Mouse (Mus musculus) intestine, embryonic 15.5 days (tissue): ENCODE measurements around the gene Tent4a. TPM values are rescaled to one million over a fixed set of nuclear protein-coding genes. Genes with fewer than 3 reads are reported as not detected.
A peak's percentile ranks its signal among the peaks of the same experiment; 100 is the strongest.

Source experiments
- ATAC-seq: fragments of 200-750 bp; cut with Nextera tagmentation; 2 replicates; pipeline ENCODE4 v1.8.0; 2017; ENCODE audit warnings: moderate TSS enrichment, moderate library complexity
- H3K27ac ChIP-seq: fragments of 300-500 bp; sonication (generic); 2 replicates; pipeline ENCODE4 v1.5.1; 2015; ENCODE audit warnings: mild to moderate bottlenecking, inconsistent platforms
- H3K27me3 ChIP-seq: fragments of 300-500 bp; sonication (generic); replicated peaks from 2 replicates; pipeline ENCODE4 v1.6.1; 2015; ENCODE audit warnings: inconsistent platforms
- H3K36me3 ChIP-seq: fragments of 300-500 bp; sonication (generic); 2 replicates; pipeline ENCODE4 v1.6.1; 2015; ENCODE audit warnings: inconsistent platforms
- H3K4me1 ChIP-seq: fragments of 300-500 bp; sonication (generic); replicated peaks from 2 replicates; pipeline ENCODE4 v1.6.1; 2015; ENCODE audit warnings: inconsistent platforms
- H3K4me2 ChIP-seq: fragments of 300-500 bp; sonication (generic); replicated peaks from 2 replicates; pipeline ENCODE4 v1.6.1; 2015; ENCODE audit warnings: mild to moderate bottlenecking, inconsistent platforms
- H3K4me3 ChIP-seq: fragments of 300-500 bp; sonication (generic); replicated peaks from 2 replicates; pipeline ENCODE4 v1.5.1; 2015; ENCODE audit warnings: inconsistent platforms
- H3K9ac ChIP-seq: fragments of 300-500 bp; sonication (generic); 2 replicates; pipeline ENCODE4 v1.6.1; 2015; ENCODE audit warnings: inconsistent platforms
- H3K9me3 ChIP-seq: fragments of 300-500 bp; sonication (generic); 2 replicates; pipeline ENCODE4 v1.6.1; 2016; ENCODE audit warnings: inconsistent platforms
- WGBS: fragments of 180-500 bp; shearing (Covaris S2); methylation state at CpG from one replicate; pipeline ENCODE4 v1.1.7; 2015; 5-methylcytosine and 5-hydroxymethylcytosine counted together
- polyA plus RNA-seq: library from polyadenylated mRNA; unstranded; fragments of >200 nt; fragmentation: Nextera tagmentation; extraction: Ambion mirVana; gene quantifications from 2 replicates; pipeline ENCODE4 v1.2.1, GENCODE M21; 2015

Gene Tent4a
- polyA plus RNA-seq, 1 experiment from 2014 or later = 4.0 TPM

GRCm38 (mm10) chr13:69530951-69531350 lies 3.5 kb downstream of the Tent4a start:
- Histone ChIP-seq H3K36me3 (0 out of 2 replicates have a peak, but pooled peaks cover 5% of the 10 kb centered on the region), H3K9ac (peak overlapping the region; percentile 28; the same call in 1 of the 2 replicates), H3K27ac (no peak overlapping the region), H3K4me1 (peaks cover 50% of the 10 kb centered on the region), H3K4me2 (peak overlapping the region; percentile 83), H3K27me3 (no peaks in the 10 kb centered on the region), H3K9me3 (no peaks in the 10 kb centered on the region), H3K4me3 (0 out of 2 replicates have a peak overlapping the region, but pooled peaks have one; percentile 75)
- no peak for ATAC-seq
- 72% methylated on average over 6 of the region's 6 CpGs for WGBS

DNA sequence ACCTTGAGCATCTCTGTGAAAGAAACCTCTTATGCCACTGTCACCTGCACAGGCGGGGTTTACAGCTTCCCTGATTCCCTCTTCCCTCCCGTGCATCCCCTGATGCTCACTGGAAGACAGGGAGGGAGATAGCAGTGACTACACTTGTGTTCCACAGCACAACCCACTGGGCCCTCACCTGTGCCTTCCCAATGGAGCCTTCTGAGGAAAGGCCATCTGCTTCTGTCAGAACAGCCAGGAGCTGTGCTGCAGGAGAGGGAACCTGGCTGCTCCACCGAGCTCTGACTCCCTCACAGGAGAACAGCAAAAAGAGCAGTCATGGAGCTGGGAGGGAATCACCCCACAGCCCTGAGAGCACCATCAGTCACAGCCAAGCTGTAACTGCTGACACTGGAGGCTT lies 4.3 kb downstream of the Tent4a start:
- no peak overlapping the region for H3K9ac ChIP-seq
- H3K36me3 ChIP-seq = 0 out of 2 replicates have a peak, but pooled peaks cover 5% of the 10 kb centered on the region
- no peak overlapping the region for H3K4me2 ChIP-seq
- no peaks in the 10 kb centered on the region for H3K27me3 ChIP-seq
- H3K4me1 ChIP-seq = peaks cover 51% of the 10 kb centered on the region
- 73% methylated on average over 3 of the region's 3 CpGs for WGBS
- ATAC-seq = no peak
- H3K9me3 ChIP-seq = no peaks in the 10 kb centered on the region
- H3K27ac ChIP-seq = no peak overlapping the region
- H3K4me3 ChIP-seq = no peak overlapping the region

DNA sequence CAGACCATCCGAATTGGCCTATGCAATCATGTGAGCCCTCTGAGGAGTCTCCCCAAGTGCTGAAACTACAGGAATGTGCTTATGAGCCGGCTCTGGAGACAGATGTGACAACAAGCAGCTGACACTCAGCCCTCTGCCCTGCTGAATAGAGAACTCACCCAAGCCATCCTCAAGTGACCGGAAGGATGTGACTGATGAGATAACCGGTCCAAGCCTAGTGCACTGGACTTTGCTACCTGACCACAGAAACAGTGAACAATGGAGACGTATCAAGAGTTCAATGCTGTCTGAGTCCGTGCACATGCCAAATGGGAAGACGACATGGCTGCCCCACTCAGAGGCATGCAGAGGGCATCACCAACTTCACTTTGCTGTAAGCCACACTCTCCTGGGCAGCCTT lies 5.9 kb downstream of the Tent4a start:
- Histone ChIP-seq H3K27ac (no peak overlapping the region), H3K4me3 (no peak overlapping the region), H3K9ac (no peak overlapping the region), H3K36me3 (0 out of 2 replicates have a peak, but pooled peaks cover 5% of the 10 kb centered on the region), H3K27me3 (no peaks in the 10 kb centered on the region), H3K4me2 (no peak overlapping the region), H3K4me1 (peaks cover 64% of the 10 kb centered on the region), H3K9me3 (no peaks in the 10 kb centered on the region)
- WGBS = 77% methylated on average over 7 of the region's 7 CpGs
- no peak for ATAC-seq

DNA sequence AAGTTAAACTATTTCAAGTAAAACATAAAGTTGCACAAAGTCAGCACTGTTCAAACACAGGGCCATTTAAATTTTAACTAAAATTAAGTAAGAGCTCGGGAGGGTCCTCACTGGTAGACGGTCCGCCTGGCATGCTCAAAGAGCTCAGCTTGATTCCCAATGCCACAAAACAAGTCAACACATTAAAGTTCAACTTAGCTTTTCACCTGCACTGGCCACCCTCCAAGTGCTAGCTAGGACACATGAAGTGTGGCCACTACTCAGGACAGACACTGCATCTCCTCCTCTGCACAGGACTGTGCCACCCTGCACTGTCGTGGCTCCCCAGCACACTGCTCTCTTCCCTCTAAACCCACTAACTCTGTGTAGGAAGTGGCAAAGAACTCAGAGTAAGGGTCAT lies 8.6 kb downstream of the Tent4a start:
- H3K9ac ChIP-seq = no peak overlapping the region
- no peak overlapping the region for H3K4me3 ChIP-seq
- no peaks in the 10 kb centered on the region for H3K27me3 ChIP-seq
- no peak overlapping the region for H3K27ac ChIP-seq
- WGBS = 61% methylated on average over 4 of the region's 4 CpGs
- peaks cover 62% of the 10 kb centered on the region for H3K4me1 ChIP-seq
- 0 out of 2 replicates have a peak, but pooled peaks cover 5% of the 10 kb centered on the region for H3K36me3 ChIP-seq
- peak overlapping the region; percentile 14; the same call in 1 of the 2 replicates for H3K4me2 ChIP-seq
- H3K9me3 ChIP-seq = no peaks in the 10 kb centered on the region
- ATAC-seq = peak; percentile 36; the same call in 1 of the 2 replicates

GRCm38 (mm10) chr13:69524158-69524530 lies 10.3 kb downstream of the Tent4a start:
- peaks cover 54% of the 10 kb centered on the region for H3K4me1 ChIP-seq
- H3K27me3 ChIP-seq = no peaks in the 10 kb centered on the region
- 54% methylated on average over 2 of the region's 2 CpGs for WGBS
- no peak overlapping the region for H3K9ac ChIP-seq
- no peak for ATAC-seq
- no peaks in the 10 kb centered on the region for H3K36me3 ChIP-seq
- H3K27ac ChIP-seq = no peak overlapping the region
- H3K4me2 ChIP-seq = no peak overlapping the region
- no peak overlapping the region for H3K4me3 ChIP-seq
- H3K9me3 ChIP-seq = no peaks in the 10 kb centered on the region

DNA sequence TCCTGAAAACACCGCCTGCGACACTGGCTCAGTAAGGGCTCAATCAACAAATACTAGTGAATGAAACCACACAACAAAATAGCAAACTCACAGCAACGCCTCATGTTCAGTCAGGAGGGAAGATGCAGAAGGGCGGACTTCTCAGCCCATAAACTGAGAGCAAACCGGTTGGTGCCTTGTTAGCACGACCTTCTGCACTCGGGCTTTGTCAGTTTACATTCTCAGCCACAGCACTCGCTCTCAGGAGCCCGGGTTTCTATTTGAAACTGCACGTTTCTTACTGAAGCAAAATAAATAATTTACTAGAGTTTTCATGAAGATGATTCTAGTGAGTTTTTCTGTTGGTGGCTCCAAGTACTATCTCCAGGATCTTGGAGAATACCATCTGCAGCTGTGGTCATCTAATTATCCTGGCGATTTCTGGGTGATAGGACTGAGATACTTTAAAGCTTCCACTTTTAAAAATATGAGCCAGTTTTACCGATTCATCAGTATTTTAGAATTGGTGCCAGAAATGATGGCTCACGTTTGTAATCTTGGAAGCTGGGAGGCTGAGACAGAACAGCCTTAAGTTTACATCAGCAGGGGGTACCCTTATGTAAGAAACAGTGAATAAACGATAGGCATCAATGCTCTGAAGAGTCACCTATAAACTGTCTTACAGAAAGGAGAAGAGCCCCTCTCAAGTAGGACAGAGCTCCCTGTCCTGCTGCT lies 10.8 kb downstream of the Tent4a start:
- H3K4me2 ChIP-seq = no peak overlapping the region
- H3K4me3 ChIP-seq = no peak overlapping the region
- ATAC-seq = no peak
- H3K27ac ChIP-seq = no peak overlapping the region
- 37% methylated on average over 14 of the region's 14 CpGs for WGBS
- H3K36me3 ChIP-seq = no peaks in the 10 kb centered on the region
- H3K27me3 ChIP-seq = no peaks in the 10 kb centered on the region
- peaks cover 51% of the 10 kb centered on the region for H3K4me1 ChIP-seq
- no peak overlapping the region for H3K9ac ChIP-seq
- no peaks in the 10 kb centered on the region for H3K9me3 ChIP-seq

GRCm38 (mm10) chr13:69522161-69522791 lies 12.1 kb downstream of the Tent4a start:
- no peak overlapping the region for H3K9ac ChIP-seq
- no peak overlapping the region for H3K27ac ChIP-seq
- WGBS = 92% methylated on average over 1 of the region's 1 CpGs
- no peaks in the 10 kb centered on the region for H3K36me3 ChIP-seq
- no peaks in the 10 kb centered on the region for H3K9me3 ChIP-seq
- no peak overlapping the region for H3K4me2 ChIP-seq
- H3K4me1 ChIP-seq = peaks cover 46% of the 10 kb centered on the region
- no peaks in the 10 kb centered on the region for H3K27me3 ChIP-seq
- no peak overlapping the region for H3K4me3 ChIP-seq
- no peak for ATAC-seq

GRCm38 (mm10) chr13:69519137-69519536 lies 15.3 kb downstream of the Tent4a start:
- H3K4me3 ChIP-seq = no peak overlapping the region
- WGBS = 79% methylated on average over 6 of the region's 6 CpGs
- ATAC-seq = no peak
- H3K9ac ChIP-seq = no peak overlapping the region
- H3K27ac ChIP-seq = no peak overlapping the region
- no peaks in the 10 kb centered on the region for H3K36me3 ChIP-seq
- H3K4me1 ChIP-seq = peaks cover 21% of the 10 kb centered on the region
- H3K27me3 ChIP-seq = no peaks in the 10 kb centered on the region
- H3K9me3 ChIP-seq = no peaks in the 10 kb centered on the region
- H3K4me2 ChIP-seq = no peak overlapping the region

- 66% methylated on average over 6 of the region's 6 CpGs for WGBS
- H3K36me3 ChIP-seq = 0 out of 2 replicates have a peak, but pooled peaks cover 5% of the 10 kb centered on the region
- ATAC-seq = no peak
- H3K4me3 ChIP-seq = no peak overlapping the region
- H3K27ac ChIP-seq = no peak overlapping the region
- H3K9ac ChIP-seq = no peak overlapping the region
- H3K4me2 ChIP-seq = no peak overlapping the region
- H3K27me3 ChIP-seq = no peaks in the 10 kb centered on the region
- no peaks in the 10 kb centered on the region for H3K9me3 ChIP-seq
- peaks cover 8% of the 10 kb centered on the region for H3K4me1 ChIP-seq
Observed at GRCm38 (mm10) chr13:69517445-69517844, 17.0 kb downstream of the Tent4a start.

DNA sequence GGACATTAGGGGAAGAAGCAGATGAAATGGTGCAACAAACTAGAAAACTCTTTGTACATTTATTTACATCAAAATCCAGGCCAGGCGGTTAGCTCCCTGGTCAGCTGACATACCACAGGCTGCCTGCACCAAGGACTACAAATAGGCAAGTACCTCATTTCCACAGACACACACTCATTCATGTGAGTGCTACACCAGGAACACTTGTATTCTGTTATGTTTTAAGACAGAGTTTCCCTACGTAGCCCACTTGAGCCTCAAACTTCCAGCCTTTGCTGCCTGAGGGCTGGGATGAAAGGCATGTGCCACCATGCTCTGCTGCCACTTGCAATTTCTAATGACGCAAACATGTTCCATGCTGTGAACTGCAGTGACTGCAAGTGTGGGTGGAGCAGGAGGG lies 19.3 kb downstream of the Tent4a start:
- Histone ChIP-seq H3K27me3 (no peaks in the 10 kb centered on the region), H3K4me2 (no peak overlapping the region), H3K36me3 (peaks cover 11% of the 10 kb centered on the region; the same call in 1 of the 2 replicates), H3K27ac (no peak overlapping the region), H3K4me1 (0 out of 2 replicates have a peak, but pooled peaks cover 2% of the 10 kb centered on the region), H3K4me3 (no peak overlapping the region), H3K9me3 (no peaks in the 10 kb centered on the region), H3K9ac (no peak overlapping the region)
- ATAC-seq = no peak
- WGBS = 73% methylated on average over 3 of the region's 3 CpGs

GRCm38 (mm10) chr13:69509391-69510244 lies 24.8 kb downstream of the Tent4a start:
- Histone ChIP-seq H3K27ac (no peak overlapping the region), H3K9ac (no peak overlapping the region), H3K4me3 (no peak overlapping the region), H3K27me3 (no peaks in the 10 kb centered on the region), H3K4me2 (no peak overlapping the region), H3K9me3 (no peaks in the 10 kb centered on the region), H3K4me1 (no peaks in the 10 kb centered on the region), H3K36me3 (peaks cover 29% of the 10 kb centered on the region)
- ATAC-seq = peak; percentile 62
- 62% methylated on average over 9 of the region's 9 CpGs for WGBS

GRCm38 (mm10) chr13:69507666-69508065 lies 26.8 kb downstream of the Tent4a start:
- Histone ChIP-seq H3K9me3 (no peaks in the 10 kb centered on the region), H3K4me3 (no peak overlapping the region), H3K36me3 (peaks cover 27% of the 10 kb centered on the region), H3K27me3 (no peaks in the 10 kb centered on the region), H3K4me1 (no peaks in the 10 kb centered on the region), H3K4me2 (no peak overlapping the region), H3K9ac (no peak overlapping the region), H3K27ac (no peak overlapping the region)
- 90% methylated on average over 3 of the region's 3 CpGs for WGBS
- no peak for ATAC-seq
